Mouse (Mus musculus): ENCODE results near the gene Rbm20. TPM values are rescaled to one million over a fixed set of nuclear protein-coding genes. Genes with fewer than 3 reads are reported as not detected.
"Not testable (repeated sequence)": the region's sequence is repeated elsewhere in the genome, so short reads cannot be mapped to it uniquely, and the experiment has no call there.

Gene Rbm20
- total RNA-seq, 1 experiment, result 2.5 TPM

DNA sequence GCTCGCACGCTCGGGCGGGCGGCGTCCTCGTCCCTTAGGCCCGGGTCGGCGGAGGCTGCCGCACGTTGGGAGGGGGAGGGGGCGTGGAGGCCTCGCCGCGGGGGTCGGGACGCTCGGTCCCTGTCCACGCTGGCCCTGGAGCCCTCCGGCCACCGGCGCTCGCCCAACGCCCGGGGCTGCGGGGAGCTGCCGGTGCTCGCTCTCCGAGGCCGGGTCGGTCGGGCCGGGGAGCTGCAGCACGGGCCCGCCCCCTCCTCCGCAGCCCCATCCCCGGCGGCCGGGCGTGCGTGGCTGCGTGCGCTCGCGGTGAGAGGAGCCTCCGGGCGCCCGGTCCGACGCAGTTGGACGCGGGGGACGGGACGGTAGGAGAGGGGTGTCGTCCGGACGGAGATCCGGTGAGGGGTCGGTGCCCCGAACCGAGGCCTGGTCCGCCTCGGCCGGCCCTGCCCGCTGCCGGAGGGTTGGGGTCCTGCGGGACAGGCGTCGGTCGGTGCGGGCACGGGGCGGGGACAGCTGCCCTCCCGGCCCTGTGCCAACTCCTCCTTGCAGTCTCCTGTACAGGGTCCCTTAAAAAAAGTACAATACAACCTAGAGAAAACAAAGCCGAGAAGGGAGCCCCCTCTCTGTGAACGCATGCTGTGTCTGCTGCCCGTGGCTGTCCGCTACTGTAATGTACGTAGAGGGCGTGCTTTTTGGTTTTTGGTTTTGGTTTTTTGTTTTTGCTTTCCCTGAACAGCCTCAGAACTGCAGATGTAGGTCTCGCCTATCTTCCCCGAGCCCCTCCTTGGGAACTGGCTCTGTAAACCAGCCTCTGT lies 226.6 kb downstream of the Rbm20 start:
- H3K27ac ChIP-seq (ENCODE audit: insufficient read depth, low read depth, low read length, poor library complexity, severe bottlenecking), result no peak overlapping the region
- H3K4me1 ChIP-seq (ENCODE audit: control insufficient read depth in 2 of 2, insufficient read depth in 2 of 2, low read length in 2 of 2, poor library complexity in 1 of 2), result no peaks in the 10 kb centered on the region
- H3K36me3 ChIP-seq (ENCODE audit: control insufficient read depth, insufficient read depth, low read length, poor library complexity, severe bottlenecking), result no peaks in the 10 kb centered on the region
- DNase-seq (ENCODE audit: low read depth, low spot score), result no peak
- in situ Hi-C loops (cut with MboI; ENCODE audit: low sequenced_read_pairs in 2 of 2, unreplicated experiment in 2 of 2), result no loop called here
- TF ChIP-seq CHD2 (IDR thresholded peaks at IDR 0.05; ENCODE audit: low read depth, low read length), result no peak
- H3K4me3 ChIP-seq (ENCODE audit: insufficient read depth in 1 of 2, low read depth in 1 of 2, low read length in 2 of 2, poor library complexity in 1 of 2, severe bottlenecking in 1 of 2), result peak overlapping the region; percentile 79 to 96
- H3K9ac ChIP-seq (ENCODE audit: insufficient read depth, low read depth, low read length, poor library complexity, severe bottlenecking), result peak overlapping the region; percentile 81
- no peaks in the 10 kb centered on the region for H3K9me3 ChIP-seq (ENCODE audit: control insufficient read depth, insufficient read depth, low read depth, low read length)

DNA sequence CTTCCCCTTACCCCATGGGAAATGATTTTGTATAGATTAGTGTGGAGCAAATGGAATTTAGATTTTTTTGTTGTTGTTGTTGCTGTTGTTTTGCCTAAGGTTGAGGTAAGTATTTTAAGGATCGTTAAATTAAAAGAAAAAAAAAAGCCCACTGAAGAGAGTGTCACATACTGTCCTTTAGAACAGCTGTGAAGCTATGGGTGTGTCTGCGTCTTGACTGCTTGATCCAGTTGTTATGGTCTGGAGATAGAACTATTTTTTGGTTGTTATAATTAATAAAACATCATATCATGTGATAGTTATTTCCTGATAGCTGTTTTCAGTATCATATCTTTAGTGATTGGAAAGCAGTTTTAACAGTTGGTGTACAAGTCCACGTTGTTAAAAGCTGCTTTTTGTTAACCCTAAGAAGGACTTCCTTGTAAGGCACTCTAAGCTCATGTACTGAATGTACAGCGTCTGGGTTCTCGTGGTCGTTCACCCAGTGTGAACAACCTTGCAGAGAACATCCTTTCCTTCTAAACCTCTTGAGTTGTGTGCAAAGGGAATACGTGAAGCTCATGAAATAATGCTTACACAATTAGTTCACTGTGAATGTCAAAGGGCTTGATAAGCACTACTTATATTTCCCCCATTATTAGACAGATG lies 227.9 kb downstream of the Rbm20 start:
- TF ChIP-seq HCFC1 (IDR thresholded peaks at IDR 0.05; ENCODE audit: borderline replicate concordance, insufficient read depth, low read length) (no peak), ZC3H11A (IDR thresholded peaks at IDR 0.05; ENCODE audit: borderline replicate concordance, low read depth, low read length) (no peak), MAFK (IDR thresholded peaks at IDR 0.05; ENCODE audit: insufficient read depth, low read depth, low read length) (no peak), CHD2 (IDR thresholded peaks at IDR 0.05; ENCODE audit: low read depth, low read length) (no peak), ZNF384 (IDR thresholded peaks at IDR 0.05; ENCODE audit: low read depth, low read length) (no peak)
- Histone ChIP-seq H3K36me3 (ENCODE audit: control insufficient read depth, insufficient read depth, low read length, poor library complexity, severe bottlenecking) (no peaks in the 10 kb centered on the region), H3K27ac (ENCODE audit: insufficient read depth, low read depth, low read length, poor library complexity, severe bottlenecking) (no peak overlapping the region), H3K4me3 (ENCODE audit: insufficient read depth in 1 of 2, low read depth in 1 of 2, low read length in 2 of 2, poor library complexity in 1 of 2, severe bottlenecking in 1 of 2) (peak overlapping the region in 1 of 2 experiments; percentile 79; a peak in 1 of 4 replicates), H3K4me1 (ENCODE audit: control insufficient read depth in 2 of 2, insufficient read depth in 2 of 2, low read length in 2 of 2, poor library complexity in 1 of 2) (no peaks in the 10 kb centered on the region), H3K9me3 (ENCODE audit: control insufficient read depth, insufficient read depth, low read depth, low read length) (no peaks in the 10 kb centered on the region), H3K9ac (ENCODE audit: insufficient read depth, low read depth, low read length, poor library complexity, severe bottlenecking) (no peak overlapping the region)
- DNase-seq (ENCODE audit: low read depth, low spot score), result no peak
- in situ Hi-C loops (cut with MboI; ENCODE audit: low sequenced_read_pairs in 2 of 2, unreplicated experiment in 2 of 2), result no loop called here

DNA sequence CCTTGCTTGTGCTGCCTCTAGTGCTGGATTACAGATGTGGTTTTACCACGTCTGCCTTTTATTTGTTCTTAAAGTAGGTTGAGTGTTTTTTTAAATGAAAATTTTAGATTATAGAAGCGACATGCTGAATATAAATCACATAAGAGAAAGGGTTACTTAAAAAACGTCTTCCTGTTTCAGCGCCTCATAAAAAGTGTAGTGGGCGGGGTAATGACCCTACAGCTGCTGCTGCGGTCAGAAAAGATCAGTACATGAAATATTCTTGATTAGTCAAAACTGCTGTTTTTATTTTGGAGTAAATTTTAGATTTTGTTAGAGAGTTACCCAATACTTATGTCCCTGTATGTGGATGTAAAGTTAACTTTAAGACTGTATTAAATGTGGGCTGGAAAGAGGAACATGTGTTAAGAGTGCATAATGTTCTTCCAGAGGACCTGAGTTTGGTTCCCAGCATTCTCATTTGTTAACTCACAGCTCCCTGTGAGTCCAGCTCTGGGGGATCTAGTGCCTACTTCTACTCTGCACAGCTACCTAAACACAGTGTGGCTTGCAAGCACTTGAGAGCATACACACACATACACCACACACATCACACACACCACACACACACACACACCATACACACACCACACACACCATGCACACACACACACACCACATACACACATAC lies 229.1 kb downstream of the Rbm20 start:
- H3K4me3 ChIP-seq (ENCODE audit: insufficient read depth in 1 of 2, low read depth in 1 of 2, low read length in 2 of 2, poor library complexity in 1 of 2, severe bottlenecking in 1 of 2), result no peak overlapping the region
- no peak overlapping the region for H3K27ac ChIP-seq (ENCODE audit: insufficient read depth, low read depth, low read length, poor library complexity, severe bottlenecking)
- no peaks in the 10 kb centered on the region for H3K9me3 ChIP-seq (ENCODE audit: control insufficient read depth, insufficient read depth, low read depth, low read length)
- no peaks in the 10 kb centered on the region for H3K4me1 ChIP-seq (ENCODE audit: control insufficient read depth in 2 of 2, insufficient read depth in 2 of 2, low read length in 2 of 2, poor library complexity in 1 of 2)
- no peak for DNase-seq (ENCODE audit: low read depth, low spot score)
- H3K9ac ChIP-seq (ENCODE audit: insufficient read depth, low read depth, low read length, poor library complexity, severe bottlenecking), result no peak overlapping the region
- in situ Hi-C loops (cut with MboI; ENCODE audit: low sequenced_read_pairs in 2 of 2, unreplicated experiment in 2 of 2), result no loop called here
- no peaks in the 10 kb centered on the region for H3K36me3 ChIP-seq (ENCODE audit: control insufficient read depth, insufficient read depth, low read length, poor library complexity, severe bottlenecking)
- TF ChIP-seq CHD2 (IDR thresholded peaks at IDR 0.05; ENCODE audit: low read depth, low read length) (no peak), MAFK (IDR thresholded peaks at IDR 0.05; ENCODE audit: insufficient read depth, low read depth, low read length) (no peak), ZNF384 (IDR thresholded peaks at IDR 0.05; ENCODE audit: low read depth, low read length) (no peak), ZC3H11A (IDR thresholded peaks at IDR 0.05; ENCODE audit: borderline replicate concordance, low read depth, low read length) (no peak), HCFC1 (IDR thresholded peaks at IDR 0.05; ENCODE audit: borderline replicate concordance, insufficient read depth, low read length) (no peak)

- DNase-seq (ENCODE audit: low read depth, low spot score); H3K9me3 ChIP-seq (ENCODE audit: control insufficient read depth, insufficient read depth, low read depth, low read length); H3K27ac ChIP-seq (ENCODE audit: insufficient read depth, low read depth, low read length, poor library complexity, severe bottlenecking); H3K36me3 ChIP-seq (ENCODE audit: control insufficient read depth, insufficient read depth, low read length, poor library complexity, severe bottlenecking); H3K4me1 ChIP-seq (ENCODE audit: control insufficient read depth in 2 of 2, insufficient read depth in 2 of 2, low read length in 2 of 2, poor library complexity in 1 of 2); in situ Hi-C loops (cut with MboI; ENCODE audit: low sequenced_read_pairs in 2 of 2, unreplicated experiment in 2 of 2); H3K9ac ChIP-seq (ENCODE audit: insufficient read depth, low read depth, low read length, poor library complexity, severe bottlenecking); H3K4me3 ChIP-seq (ENCODE audit: insufficient read depth in 1 of 2, low read depth in 1 of 2, low read length in 2 of 2, poor library complexity in 1 of 2, severe bottlenecking in 1 of 2): not testable (repeated sequence)
These were observed 229.6 kb downstream of the Rbm20 start for GRCm38 (mm10) chr19:53906703-53907070.
